Mouse (Mus musculus) layer of hippocampus, adult 2 months (tissue): ENCODE results near the gene E030018B13Rik. TPM values are rescaled to one million over a fixed set of nuclear protein-coding genes. Genes with fewer than 3 reads are reported as not detected.

Experiments used
- DNase-seq, 2 experiments: peaks; one replicate each; pipeline ENCODE4 v3.0.0; 2022; ENCODE audit warnings: low spot score in 2 of 2
- H3K27ac ChIP-seq: fragments of 200-600 bp; 2 replicates; pipeline ENCODE4 v1.8.1; 2022
- H3K4me3 ChIP-seq: fragments of 200-600 bp; 2 replicates; pipeline ENCODE4 v1.8.1; 2022; ENCODE audit warnings: mild to moderate bottlenecking
- CTCF ChIP-seq: fragments of 200-600 bp; conservative IDR thresholded peaks from 2 replicates; pipeline ENCODE4 v1.8.1; 2022; ENCODE audit warnings: antibody characterized with exemption, mild to moderate bottlenecking, moderate library complexity
- total RNA-seq, 2 experiments: library from RNA; stranded (reverse); gene quantifications; 2 replicates each; pipeline ENCODE4 v1.2.3; 2021

Gene E030018B13Rik
- total RNA-seq, 2 experiments from 2014 or later, result not detected

GRCm38 (mm10) chr7:63889116-63889975 is 27.3 kb upstream of the E030018B13Rik start:
- H3K4me3 ChIP-seq, result no peak overlapping the region
- TF ChIP-seq CTCF, result no peak
- H3K27ac ChIP-seq, result peak overlapping the region; percentile 57
- no peak for DNase-seq

GRCm38 (mm10) chr7:63891488-63892075 is 25.1 kb upstream of the E030018B13Rik start:
- Histone ChIP-seq H3K27ac (peak overlapping the region; percentile 80), H3K4me3 (no peak overlapping the region)
- no peak for DNase-seq
- no peak for TF ChIP-seq CTCF

- no peak for DNase-seq
- TF ChIP-seq CTCF, result no peak
- H3K27ac ChIP-seq, result peak overlapping the region; percentile 99
- no peak overlapping the region for H3K4me3 ChIP-seq
Observed at GRCm38 (mm10) chr7:63893201-63893600, 23.5 kb upstream of the E030018B13Rik start.

- TF ChIP-seq CTCF, result no peak
- Histone ChIP-seq H3K27ac (peak overlapping the region; percentile 99), H3K4me3 (no peak overlapping the region)
- DNase-seq, result no peak
Observed at GRCm38 (mm10) chr7:63893729-63894128, 22.9 kb upstream of the E030018B13Rik start.

GRCm38 (mm10) chr7:63894662-63895061 is 22.0 kb upstream of the E030018B13Rik start:
- DNase-seq, result no peak
- Histone ChIP-seq H3K4me3 (no peak overlapping the region), H3K27ac (peak overlapping the region; percentile 99)
- peak; percentile 30; the same call in 1 of the 2 replicates for TF ChIP-seq CTCF

- TF ChIP-seq CTCF, result no peak
- no peak for DNase-seq
- Histone ChIP-seq H3K27ac (peak overlapping the region; percentile 99), H3K4me3 (no peak overlapping the region)
Observed at GRCm38 (mm10) chr7:63895223-63895622, 21.4 kb upstream of the E030018B13Rik start.

GRCm38 (mm10) chr7:63896276-63896967 is 20.2 kb upstream of the E030018B13Rik start:
- DNase-seq, result peak in 1 of 2 experiments; percentile 88
- Histone ChIP-seq H3K4me3 (peak overlapping the region; percentile 49), H3K27ac (peak overlapping the region; percentile 99)
- no peak for TF ChIP-seq CTCF

GRCm38 (mm10) chr7:63896968-63897468 is 19.6 kb upstream of the E030018B13Rik start:
- TF ChIP-seq CTCF, result peak; percentile 72
- peak overlapping the region; percentile 49 for H3K4me3 ChIP-seq
- DNase-seq, result peak; percentile 62 to 84
- H3K27ac ChIP-seq, result peak overlapping the region; percentile 99

- Histone ChIP-seq H3K27ac (peak overlapping the region; percentile 99), H3K4me3 (peak overlapping the region; percentile 49; the same call in 1 of the 2 replicates)
- no peak for TF ChIP-seq CTCF
- no peak for DNase-seq
Observed at GRCm38 (mm10) chr7:63897655-63898054, 19.0 kb upstream of the E030018B13Rik start.

GRCm38 (mm10) chr7:63898201-63898600 is 18.5 kb upstream of the E030018B13Rik start:
- TF ChIP-seq CTCF, result no peak
- Histone ChIP-seq H3K4me3 (no peak overlapping the region), H3K27ac (peak overlapping the region; percentile 99)
- DNase-seq, result no peak

GRCm38 (mm10) chr7:63899925-63900324 is 16.7 kb upstream of the E030018B13Rik start:
- no peak for DNase-seq
- H3K4me3 ChIP-seq, result no peak overlapping the region
- no peak for TF ChIP-seq CTCF
- peak overlapping the region; percentile 99 for H3K27ac ChIP-seq

GRCm38 (mm10) chr7:63900411-63900810 is 16.2 kb upstream of the E030018B13Rik start:
- peak overlapping the region; percentile 99 for H3K27ac ChIP-seq

GRCm38 (mm10) chr7:63901346-63901745 is 15.3 kb upstream of the E030018B13Rik start:
- Histone ChIP-seq H3K4me3 (peak overlapping the region; percentile 1; the same call in 1 of the 2 replicates), H3K27ac (peak overlapping the region; percentile 99)
- peak in 1 of 2 experiments; percentile 54 for DNase-seq
- no peak for TF ChIP-seq CTCF

More at GRCm38 (mm10) chr7:63900411-63900810, 16.2 kb upstream of the E030018B13Rik start:
- no peak for DNase-seq
- no peak for TF ChIP-seq CTCF
- H3K4me3 ChIP-seq, result no peak overlapping the region
